Mouse (Mus musculus): Measurements from ENCODE around the gene Psmd5. TPM values are rescaled to one million over a fixed set of nuclear protein-coding genes. Genes with fewer than 3 reads are reported as not detected.
"Not testable (repeated sequence)": the region's sequence is repeated elsewhere in the genome, so short reads cannot be mapped to it uniquely, and the experiment has no call there.

Gene Psmd5
- polyA plus RNA-seq, 1 experiment from 2014 or later, result 131 TPM

GRCm38 (mm10) chr2:34805364-34805950, 69.3 kb downstream of the Psmd5 start:
- peaks cover 13% of the 10 kb centered on the region for H3K4me1 ChIP-seq
- H3K27ac ChIP-seq, result no peak overlapping the region
- H3K9me3 ChIP-seq (replicated peaks), result no peaks in the 10 kb centered on the region
- H3K4me3 ChIP-seq, result no peak overlapping the region
- 89% methylated on average over 10 of the region's 10 CpGs for WGBS
- DNase-seq (ENCODE audit: low spot score), result no peak
- H3K27me3 ChIP-seq (ENCODE audit: low read depth, poor library complexity, severe bottlenecking), result no peaks in the 10 kb centered on the region
- peaks cover 61% of the 10 kb centered on the region for H3K36me3 ChIP-seq

- no peak overlapping the region for H3K27ac ChIP-seq
- no peak overlapping the region for H3K4me3 ChIP-seq
- H3K27me3 ChIP-seq (ENCODE audit: low read depth, poor library complexity, severe bottlenecking), result no peaks in the 10 kb centered on the region
- peaks cover 54% of the 10 kb centered on the region for H3K36me3 ChIP-seq
- DNase-seq (ENCODE audit: low spot score), result no peak
- H3K4me1 ChIP-seq, result peaks cover 20% of the 10 kb centered on the region
- 98% methylated on average over 1 of the region's 1 CpGs for WGBS
- H3K9me3 ChIP-seq (replicated peaks), result no peaks in the 10 kb centered on the region
Measured at GRCm38 (mm10) chr2:34804815-34805214, 70.0 kb downstream of the Psmd5 start.

GRCm38 (mm10) chr2:34804172-34804571, 70.6 kb downstream of the Psmd5 start:
- Histone ChIP-seq H3K9me3 (replicated peaks) (no peaks in the 10 kb centered on the region), H3K4me3 (no peak overlapping the region), H3K27me3 (ENCODE audit: low read depth, poor library complexity, severe bottlenecking) (no peaks in the 10 kb centered on the region), H3K36me3 (peaks cover 48% of the 10 kb centered on the region), H3K27ac (no peak overlapping the region), H3K4me1 (peaks cover 25% of the 10 kb centered on the region)
- WGBS, result 94% methylated on average over 2 of the region's 2 CpGs
- no peak for DNase-seq (ENCODE audit: low spot score)

GRCm38 (mm10) chr2:34803746-34804145, 71.0 kb downstream of the Psmd5 start:
- peak overlapping the region; percentile 72 for H3K4me3 ChIP-seq
- no peak for DNase-seq (ENCODE audit: low spot score)
- WGBS, result 78% methylated on average over 3 of the region's 3 CpGs

GRCm38 (mm10) chr2:34802565-34803245, 72.1 kb downstream of the Psmd5 start:
- peak overlapping the region; percentile 72 for H3K4me3 ChIP-seq
- DNase-seq (ENCODE audit: low spot score), result peak; percentile 40
- peaks cover 30% of the 10 kb centered on the region for H3K4me1 ChIP-seq
- peaks cover 36% of the 10 kb centered on the region for H3K36me3 ChIP-seq
- H3K27me3 ChIP-seq (ENCODE audit: low read depth, poor library complexity, severe bottlenecking); H3K9me3 ChIP-seq (replicated peaks): not testable (repeated sequence)
- WGBS, result under 1% methylated on average over 32 of the region's 32 CpGs
- peak overlapping the region; percentile 91 for H3K27ac ChIP-seq

More at GRCm38 (mm10) chr2:34803746-34804145, 71.0 kb downstream of the Psmd5 start:
- Histone ChIP-seq H3K27me3 (ENCODE audit: low read depth, poor library complexity, severe bottlenecking) (no peaks in the 10 kb centered on the region), H3K4me1 (peaks cover 29% of the 10 kb centered on the region), H3K9me3 (replicated peaks) (no peaks in the 10 kb centered on the region), H3K27ac (no peak overlapping the region), H3K36me3 (peaks cover 44% of the 10 kb centered on the region)

- DNase-seq (ENCODE audit: low spot score), result peak; percentile 97
- 5% methylated on average over 39 of the region's 39 CpGs for WGBS
Measured at GRCm38 (mm10) chr2:34801516-34802482, 73.0 kb downstream of the Psmd5 start.

GRCm38 (mm10) chr2:34800371-34800770, 74.4 kb downstream of the Psmd5 start:
- no peaks in the 10 kb centered on the region for H3K9me3 ChIP-seq (replicated peaks)
- 77% methylated on average over 7 of the region's 7 CpGs for WGBS
- H3K4me3 ChIP-seq, result peak overlapping the region; percentile 76
- H3K36me3 ChIP-seq, result peaks cover 32% of the 10 kb centered on the region
- H3K27me3 ChIP-seq (ENCODE audit: low read depth, poor library complexity, severe bottlenecking), result no peaks in the 10 kb centered on the region
- 0 out of 2 replicates have a peak overlapping the region, but pooled peaks have one; percentile 83 for H3K27ac ChIP-seq
- DNase-seq (ENCODE audit: low spot score), result no peak
- peaks cover 28% of the 10 kb centered on the region for H3K4me1 ChIP-seq

More at GRCm38 (mm10) chr2:34801516-34802482, 73.0 kb downstream of the Psmd5 start:
- Histone ChIP-seq H3K9me3 (replicated peaks) (no peaks in the 10 kb centered on the region), H3K27me3 (ENCODE audit: low read depth, poor library complexity, severe bottlenecking) (no peaks in the 10 kb centered on the region), H3K27ac (peak overlapping the region; percentile 91), H3K4me3 (peak overlapping the region; percentile 72), H3K36me3 (peaks cover 33% of the 10 kb centered on the region), H3K4me1 (peaks cover 30% of the 10 kb centered on the region)

Other genes with a start within 250 kb of the Psmd5 start
- gene Gapvd1, start 119.7 kb downstream of the Psmd5 start, polyA plus RNA-seq (2016; fragmentation: Nextera tagmentation; extraction: Ambion mirVana), result 84.5 and 92.0 TPM in 2 replicates
- 841 and 852 TPM in 2 replicates for gene Hspa5, start 103.0 kb downstream of the Psmd5 start, polyA plus RNA-seq (2016; fragmentation: Nextera tagmentation; extraction: Ambion mirVana)
- gene Rabepk, start 75.1 kb downstream of the Psmd5 start, polyA plus RNA-seq (2016; fragmentation: Nextera tagmentation; extraction: Ambion mirVana), result 42.8 and 43.6 TPM in 2 replicates
- 69.7 and 81.2 TPM in 2 replicates for gene Fbxw2, start 48.7 kb downstream of the Psmd5 start, polyA plus RNA-seq (2016; fragmentation: Nextera tagmentation; extraction: Ambion mirVana)
- not detected in 2 replicates for gene Gm34653, start 42.0 kb downstream of the Psmd5 start, polyA plus RNA-seq (2016; fragmentation: Nextera tagmentation; extraction: Ambion mirVana)
- gene Cutal, start 572 bp downstream of the Psmd5 start, polyA plus RNA-seq (2016; fragmentation: Nextera tagmentation; extraction: Ambion mirVana), result 0.06 TPM in 1 of 2 replicates, not detected in the other
- gene Phf19, start 39.1 kb upstream of the Psmd5 start, polyA plus RNA-seq (2016; fragmentation: Nextera tagmentation; extraction: Ambion mirVana), result 0.50 and 0.60 TPM in 2 replicates
- gene Traf1, start 86.8 kb upstream of the Psmd5 start, polyA plus RNA-seq (2016; fragmentation: Nextera tagmentation; extraction: Ambion mirVana), result not detected in 2 replicates
- not detected in 2 replicates for gene Hc, start 186.5 kb upstream of the Psmd5 start, polyA plus RNA-seq (2016; fragmentation: Nextera tagmentation; extraction: Ambion mirVana)
- gene AI182371, start 226.6 kb upstream of the Psmd5 start, polyA plus RNA-seq (2016; fragmentation: Nextera tagmentation; extraction: Ambion mirVana), result 0.45 TPM in 1 of 2 replicates, not detected in the other
- 22.4 and 31.2 TPM in 2 replicates for gene Cntrl, start 234.5 kb upstream of the Psmd5 start, polyA plus RNA-seq (2016; fragmentation: Nextera tagmentation; extraction: Ambion mirVana)